Mouse (Mus musculus) liver, embryonic 14.5 days (tissue): ENCODE results near the gene Nectin2. TPM values are rescaled to one million over a fixed set of nuclear protein-coding genes. Genes with fewer than 3 reads are reported as not detected.
A peak's percentile ranks its signal among the peaks of the same experiment; 100 is the strongest.

Experiments
- ATAC-seq: fragments of 200-750 bp; cut with Nextera tagmentation; 2 replicates; pipeline ENCODE4 v1.8.0; 2017; ENCODE audit warnings: moderate number of reproducible peaks, mild to moderate bottlenecking, moderate library complexity; ENCODE audit not compliant: insufficient read depth
- DNase-seq, 3 experiments: peaks; one replicate each; pipeline ENCODE4 v3.0.0-alpha.2; 2012 to 2013; ENCODE audit warnings: low read depth in 3 of 3, low spot score in 3 of 3
- H3K27ac ChIP-seq: fragments of 300-500 bp; sonication (generic); 2 replicates; pipeline ENCODE4 v1.5.1; 2014; ENCODE audit warnings: moderate library complexity, mild to moderate bottlenecking, control low read depth, inconsistent platforms
- H3K27me3 ChIP-seq: fragments of 300-500 bp; sonication (generic); 2 replicates; pipeline ENCODE4 v1.6.1; 2014; ENCODE audit warnings: mild to moderate bottlenecking, low read length, moderate library complexity; ENCODE audit not compliant: control insufficient read depth, insufficient read depth
- H3K36me3 ChIP-seq: fragments of 300-500 bp; sonication (generic); replicated peaks from 2 replicates; pipeline ENCODE4 v1.6.1; 2014; ENCODE audit warnings: low read depth; ENCODE audit not compliant: control insufficient read depth, insufficient read depth
- H3K4me1 ChIP-seq, 2 experiments: fragments of 200-500 bp in 1 of 2; fragments of 300-500 bp in 1 of 2; sonication (generic) in 1 of 2; replicated peaks; 2 replicates each; pipeline ENCODE4 v1.6.1; 2012 to 2014; ENCODE audit warnings: antibody characterized with exemption in 1 of 2, inconsistent platforms in 1 of 2, low read length in 1 of 2; ENCODE audit not compliant: control insufficient read depth in 2 of 2, insufficient read depth in 2 of 2
- H3K4me2 ChIP-seq: fragments of 300-500 bp; sonication (generic); 2 replicates; pipeline ENCODE4 v1.6.1; 2014; ENCODE audit warnings: low read depth, mild to moderate bottlenecking, control low read depth, moderate library complexity
- H3K4me3 ChIP-seq, 2 experiments: fragments of 200-500 bp in 1 of 2; fragments of 300-500 bp in 1 of 2; sonication (generic) in 1 of 2; 2 replicates each; pipeline ENCODE4 v1.5.1; 2012 to 2014; ENCODE audit warnings: low read depth in 2 of 2, low read length in 2 of 2, mild to moderate bottlenecking in 2 of 2, control low read depth in 1 of 2, inconsistent platforms in 1 of 2, moderate library complexity in 1 of 2; ENCODE audit not compliant: insufficient read depth in 1 of 2
- H3K9ac ChIP-seq: fragments of 300-500 bp; sonication (generic); replicated peaks from 2 replicates; pipeline ENCODE4 v1.6.1; 2014; ENCODE audit warnings: mild to moderate bottlenecking, control low read depth, moderate library complexity
- H3K9me3 ChIP-seq: fragments of 300-500 bp; sonication (generic); 2 replicates; pipeline ENCODE4 v1.6.1; 2016; ENCODE audit warnings: low read length, mixed read lengths; ENCODE audit not compliant: control insufficient read depth
- CTCF ChIP-seq: IDR thresholded peaks from 2 replicates; pipeline ENCODE4 v1.5.1; 2016; ENCODE audit warnings: antibody characterized with exemption, low read depth, control low read depth
- EP300 ChIP-seq: IDR thresholded peaks from 2 replicates; pipeline ENCODE4 v1.6.1; 2016; ENCODE audit warnings: antibody characterized with exemption, low read depth
- WGBS: fragments of 180-500 bp; shearing (Covaris S2); extraction: QIAGEN DNeasy Blood & Tissue Kit; methylation state at CpG from one replicate; pipeline ENCODE4 v1.1.7; 2014; ENCODE audit not compliant: insufficient replicate concordance; 5-methylcytosine and 5-hydroxymethylcytosine counted together
- polyA plus RNA-seq, 2 experiments: library from polyadenylated mRNA; depleted of rRNA in 1 of 2; stranded (reverse) in 1 of 2; unstranded in 1 of 2; fragments of >200 nt; fragmentation: Nextera tagmentation in 1 of 2; extraction: Ambion mirVana in 1 of 2; gene quantifications; 2 replicates each; pipeline versions ENCODE4 v1.2.1 to v1.2.3; 2012 to 2014

The Nectin2 gene
- polyA plus RNA-seq, 2 experiments = 7.8 to 10.2 TPM

GRCm38 (mm10) chr7:19762283-19762682, 12.0 kb upstream of the Nectin2 start:
- H3K4me2 ChIP-seq = no peak overlapping the region
- H3K27ac ChIP-seq = no peak overlapping the region
- no peak overlapping the region for H3K4me3 ChIP-seq
- no peaks in the 10 kb centered on the region for H3K36me3 ChIP-seq
- TF ChIP-seq EP300 (no peak), CTCF (no peak)
- no peak overlapping the region for H3K9ac ChIP-seq
- H3K27me3 ChIP-seq = no peaks in the 10 kb centered on the region
- no peaks in the 10 kb centered on the region for H3K9me3 ChIP-seq
- H3K4me1 ChIP-seq = no peaks in the 10 kb centered on the region
- DNase-seq (no peak), ATAC-seq (no peak)
- WGBS = 66% methylated on average over 11 of the region's 11 CpGs

- H3K36me3 ChIP-seq = no peaks in the 10 kb centered on the region
- TF ChIP-seq EP300 (no peak), CTCF (no peak)
- H3K9me3 ChIP-seq = no peaks in the 10 kb centered on the region
- no peaks in the 10 kb centered on the region for H3K4me1 ChIP-seq
- DNase-seq (no peak), ATAC-seq (no peak)
- no peak overlapping the region for H3K27ac ChIP-seq
- no peak overlapping the region for H3K4me2 ChIP-seq
- 70% methylated on average over 13 of the region's 13 CpGs for WGBS
- H3K27me3 ChIP-seq = peaks cover 2% of the 10 kb centered on the region; the same call in 1 of the 2 replicates
- H3K9ac ChIP-seq = no peak overlapping the region
- H3K4me3 ChIP-seq = no peak overlapping the region
Measured at GRCm38 (mm10) chr7:19760021-19760420, 9.7 kb upstream of the Nectin2 start.

DNA sequence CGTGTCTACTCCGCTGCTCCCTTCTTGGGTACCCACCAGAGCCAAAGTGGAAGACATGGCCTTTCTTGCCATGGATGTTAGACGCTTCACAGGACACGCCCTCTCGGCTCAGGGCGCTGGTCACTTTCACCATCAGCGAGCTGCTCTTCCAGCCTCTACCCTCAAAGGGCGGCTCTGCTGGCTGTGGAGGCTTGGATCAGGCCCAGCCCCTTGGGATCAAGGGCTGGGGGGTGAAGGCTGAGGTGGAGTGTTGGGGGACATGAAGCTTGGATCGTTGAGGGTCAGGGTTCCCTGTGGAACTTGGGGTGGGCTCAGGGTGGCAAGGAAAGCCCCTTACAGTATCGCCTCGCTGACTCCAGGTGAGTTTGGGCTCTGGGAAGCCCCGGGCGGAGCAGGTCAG, 8.3 kb upstream of the Nectin2 start:
- Histone ChIP-seq H3K27me3 (peaks cover 2% of the 10 kb centered on the region; the same call in 1 of the 2 replicates), H3K4me1 (no peaks in the 10 kb centered on the region), H3K36me3 (no peaks in the 10 kb centered on the region), H3K4me2 (no peak overlapping the region), H3K4me3 (no peak overlapping the region), H3K27ac (no peak overlapping the region), H3K9me3 (no peaks in the 10 kb centered on the region), H3K9ac (no peak overlapping the region)
- ATAC-seq = no peak
- 75% methylated on average over 13 of the region's 13 CpGs for WGBS
- DNase-seq = no peak
- TF ChIP-seq EP300 (no peak), CTCF (no peak)

GRCm38 (mm10) chr7:19755851-19756786, 5.8 kb upstream of the Nectin2 start:
- ATAC-seq = 0 out of 2 replicates have a peak, but pooled peaks have one; percentile 30
- DNase-seq = no peak
- H3K4me2 ChIP-seq = no peak overlapping the region

DNA sequence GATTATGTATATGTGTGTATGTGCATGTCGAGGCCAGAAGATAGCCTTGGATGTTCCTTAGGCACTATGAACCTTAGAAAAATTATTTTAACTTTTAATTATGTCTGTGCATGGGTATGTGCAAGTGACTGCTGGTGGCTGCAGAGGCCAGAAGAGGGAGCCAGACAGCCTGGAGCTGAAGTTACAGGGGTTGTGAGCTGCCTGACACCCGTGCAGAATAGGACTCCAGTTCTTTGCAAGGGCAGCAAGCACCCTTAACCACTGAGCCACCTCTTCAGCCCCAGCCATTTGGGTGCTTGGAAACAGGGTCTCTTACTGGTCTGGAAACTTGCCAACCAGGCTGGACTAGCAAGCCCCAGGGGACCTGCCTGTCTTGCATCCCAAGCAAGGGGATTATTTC, 4.7 kb upstream of the Nectin2 start:
- DNase-seq (no peak), ATAC-seq (no peak)
- no peaks in the 10 kb centered on the region for H3K9me3 ChIP-seq
- WGBS = 46% methylated on average over 2 of the region's 2 CpGs
- peaks cover 2% of the 10 kb centered on the region; the same call in 1 of the 2 replicates for H3K27me3 ChIP-seq
- no peaks in the 10 kb centered on the region for H3K36me3 ChIP-seq
- TF ChIP-seq CTCF = no peak
- TF ChIP-seq EP300 = no peak
- no peak overlapping the region for H3K4me3 ChIP-seq
- H3K27ac ChIP-seq = no peak overlapping the region
- no peak overlapping the region for H3K9ac ChIP-seq
- peaks cover 8 to 9% of the 10 kb centered on the region in 2 experiments for H3K4me1 ChIP-seq
- no peak overlapping the region for H3K4me2 ChIP-seq

More at GRCm38 (mm10) chr7:19755851-19756786, 5.8 kb upstream of the Nectin2 start:
- Histone ChIP-seq H3K27me3 (peaks cover 2% of the 10 kb centered on the region; the same call in 1 of the 2 replicates), H3K9me3 (no peaks in the 10 kb centered on the region), H3K27ac (no peak overlapping the region), H3K36me3 (no peaks in the 10 kb centered on the region), H3K4me3 (no peak overlapping the region), H3K4me1 (peaks cover 0 to 1% of the 10 kb centered on the region in 2 experiments; a peak in 1 of 4 replicates), H3K9ac (no peak overlapping the region)
- WGBS = 39% methylated on average over 24 of the region's 24 CpGs
- no peak for TF ChIP-seq EP300
- no peak for TF ChIP-seq CTCF
